Mouse (Mus musculus): ENCODE measurements around the gene Has3. TPM values are rescaled to one million over a fixed set of nuclear protein-coding genes. Genes with fewer than 3 reads are reported as not detected.
"Not testable (repeated sequence)": the region's sequence is repeated elsewhere in the genome, so short reads cannot be mapped to it uniquely, and the experiment has no call there.

The Has3 gene
- polyA plus RNA-seq, 1 experiment from 2014 or later: 0.28 TPM

GRCm38 (mm10) chr8:106872454-106873034 is 2.5 kb downstream of the Has3 start:
- 8% methylated on average over 8 of the region's 8 CpGs for WGBS
- Histone ChIP-seq H3K36me3 (ENCODE audit: control insufficient read depth, insufficient read depth, low read length) (no peaks in the 10 kb centered on the region), H3K27me3 (ENCODE audit: control insufficient read depth, insufficient read depth, low read length) (peaks cover 37% of the 10 kb centered on the region), H3K4me2 (ENCODE audit: low read depth) (peak overlapping the region; percentile 85), H3K4me1 (ENCODE audit: control insufficient read depth, insufficient read depth, low read length) (peaks cover 11% of the 10 kb centered on the region), H3K4me3 (ENCODE audit: low read depth, low read length) (peak overlapping the region; percentile 43; the same call in 1 of the 2 replicates), H3K9ac (ENCODE audit: low read length) (peak overlapping the region; percentile 45), H3K9me3 (ENCODE audit: control insufficient read depth, low read length) (no peaks in the 10 kb centered on the region), H3K27ac (ENCODE audit: low read depth, low read length) (no peak overlapping the region)
- ATAC-seq (ENCODE audit: insufficient read depth, low FRiP score, low TSS enrichment): no peak
- DNase-seq (ENCODE audit: low spot score): no peak

- no peak for ATAC-seq (ENCODE audit: insufficient read depth, low FRiP score, low TSS enrichment)
- H3K27me3 ChIP-seq (ENCODE audit: control insufficient read depth, insufficient read depth, low read length): no peaks in the 10 kb centered on the region
- H3K36me3 ChIP-seq (ENCODE audit: control insufficient read depth, insufficient read depth, low read length): peaks cover 17% of the 10 kb centered on the region
- H3K4me2 ChIP-seq (ENCODE audit: low read depth): no peak overlapping the region
- 94% methylated on average over 8 of the region's 8 CpGs for WGBS
- H3K9ac ChIP-seq (ENCODE audit: low read length): no peak overlapping the region
- no peak for DNase-seq (ENCODE audit: low spot score)
- no peaks in the 10 kb centered on the region for H3K4me1 ChIP-seq (ENCODE audit: control insufficient read depth, insufficient read depth, low read length)
- H3K9me3 ChIP-seq (ENCODE audit: control insufficient read depth, low read length): no peaks in the 10 kb centered on the region
- H3K27ac ChIP-seq (ENCODE audit: low read depth, low read length): no peak overlapping the region
- no peak overlapping the region for H3K4me3 ChIP-seq (ENCODE audit: low read depth, low read length)
These were observed 10.2 kb downstream of the Has3 start for GRCm38 (mm10) chr8:106880121-106880707.

DNA sequence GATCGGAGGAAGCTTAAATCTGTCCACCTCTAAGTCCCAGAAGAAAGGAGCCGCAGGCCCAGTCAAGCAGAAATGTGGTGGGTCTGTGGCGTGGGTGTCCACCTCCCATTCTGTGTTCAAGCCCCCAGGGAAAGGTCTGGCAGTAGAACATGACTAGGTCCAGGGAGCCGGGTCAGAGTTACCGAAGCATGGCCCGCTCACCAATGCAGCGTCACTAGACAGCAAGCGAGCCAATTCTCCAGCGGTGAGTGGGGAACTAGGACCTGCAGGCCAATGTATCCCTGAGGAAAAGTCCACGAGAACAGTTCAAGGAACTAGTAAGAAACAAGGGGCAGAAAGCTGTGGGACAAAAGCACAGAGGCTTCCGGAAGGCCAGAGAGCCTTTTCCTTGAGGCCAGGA is 14.1 kb downstream of the Has3 start:
- DNase-seq (ENCODE audit: low spot score); ATAC-seq (ENCODE audit: insufficient read depth, low FRiP score, low TSS enrichment); H3K4me3 ChIP-seq (ENCODE audit: low read depth, low read length); H3K4me2 ChIP-seq (ENCODE audit: low read depth); H3K27ac ChIP-seq (ENCODE audit: low read depth, low read length); H3K27me3 ChIP-seq (ENCODE audit: control insufficient read depth, insufficient read depth, low read length); H3K4me1 ChIP-seq (ENCODE audit: control insufficient read depth, insufficient read depth, low read length); H3K9me3 ChIP-seq (ENCODE audit: control insufficient read depth, low read length); H3K9ac ChIP-seq (ENCODE audit: low read length): not testable (repeated sequence)
- H3K36me3 ChIP-seq (ENCODE audit: control insufficient read depth, insufficient read depth, low read length): peaks cover 16% of the 10 kb centered on the region
- 95% methylated on average over 11 of the region's 11 CpGs for WGBS

- H3K36me3 ChIP-seq (ENCODE audit: control insufficient read depth, insufficient read depth, low read length): peaks cover 16% of the 10 kb centered on the region
- not testable (repeated sequence) for ATAC-seq (ENCODE audit: insufficient read depth, low FRiP score, low TSS enrichment); H3K27me3 ChIP-seq (ENCODE audit: control insufficient read depth, insufficient read depth, low read length); DNase-seq (ENCODE audit: low spot score); H3K27ac ChIP-seq (ENCODE audit: low read depth, low read length); H3K4me1 ChIP-seq (ENCODE audit: control insufficient read depth, insufficient read depth, low read length); H3K4me2 ChIP-seq (ENCODE audit: low read depth); H3K9me3 ChIP-seq (ENCODE audit: control insufficient read depth, low read length); H3K9ac ChIP-seq (ENCODE audit: low read length); H3K4me3 ChIP-seq (ENCODE audit: low read depth, low read length)
- 96% methylated on average over 4 of the region's 4 CpGs for WGBS
These were observed 14.9 kb downstream of the Has3 start for GRCm38 (mm10) chr8:106884826-106885400.

DNA sequence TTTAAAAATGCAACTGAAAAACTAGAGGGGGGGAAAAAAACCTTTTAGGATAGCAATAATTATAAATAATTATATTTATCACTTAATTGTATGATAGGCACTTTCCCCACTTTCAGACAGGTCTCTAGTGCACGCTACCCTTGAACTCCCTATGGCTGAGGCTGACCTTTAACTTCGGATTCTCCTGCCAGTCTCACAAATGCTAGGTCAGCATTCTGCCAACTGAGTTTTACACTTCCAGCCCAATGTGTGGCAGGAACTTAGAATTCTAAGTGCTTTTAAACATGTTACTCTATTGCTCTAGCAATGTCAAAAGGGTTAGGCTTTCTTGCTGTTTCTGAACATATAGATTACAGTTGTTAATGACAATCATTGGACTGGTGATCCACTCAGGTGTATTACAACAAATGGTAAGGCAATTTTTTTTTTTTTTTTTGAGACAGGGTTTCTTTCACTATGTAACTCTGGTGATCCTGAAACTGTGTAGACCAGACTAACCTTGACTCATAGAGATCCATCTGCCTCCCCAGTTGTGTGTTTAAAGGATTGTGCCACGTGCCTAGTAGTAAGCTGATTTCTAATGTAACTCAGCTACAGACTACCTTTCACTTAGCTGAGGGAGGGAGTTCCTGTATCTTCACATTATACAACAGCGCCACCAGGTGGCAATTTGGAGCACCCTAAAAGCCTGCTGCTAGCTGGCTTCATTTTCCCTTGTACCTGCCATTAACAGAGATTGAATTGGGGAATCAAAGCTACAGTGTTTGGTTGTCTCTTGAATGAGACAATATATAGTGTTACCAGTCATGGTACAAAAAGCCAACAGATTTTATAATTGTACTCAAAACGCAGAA is 17.5 kb downstream of the Has3 start:
- H3K4me3 ChIP-seq (ENCODE audit: low read depth, low read length): no peak overlapping the region
- ATAC-seq (ENCODE audit: insufficient read depth, low FRiP score, low TSS enrichment) (no peak), DNase-seq (ENCODE audit: low spot score) (peak; percentile 79)
- H3K9me3 ChIP-seq (ENCODE audit: control insufficient read depth, low read length): no peaks in the 10 kb centered on the region
- H3K4me2 ChIP-seq (ENCODE audit: low read depth): no peak overlapping the region
- H3K27ac ChIP-seq (ENCODE audit: low read depth, low read length): no peak overlapping the region
- no peaks in the 10 kb centered on the region for H3K27me3 ChIP-seq (ENCODE audit: control insufficient read depth, insufficient read depth, low read length)
- no peak overlapping the region for H3K9ac ChIP-seq (ENCODE audit: low read length)
- H3K36me3 ChIP-seq (ENCODE audit: control insufficient read depth, insufficient read depth, low read length): peaks cover 6% of the 10 kb centered on the region
- WGBS: 52% methylated on average over 5 of the region's 5 CpGs
- H3K4me1 ChIP-seq (ENCODE audit: control insufficient read depth, insufficient read depth, low read length): 0 out of 2 replicates have a peak, but pooled peaks cover 5% of the 10 kb centered on the region

DNA sequence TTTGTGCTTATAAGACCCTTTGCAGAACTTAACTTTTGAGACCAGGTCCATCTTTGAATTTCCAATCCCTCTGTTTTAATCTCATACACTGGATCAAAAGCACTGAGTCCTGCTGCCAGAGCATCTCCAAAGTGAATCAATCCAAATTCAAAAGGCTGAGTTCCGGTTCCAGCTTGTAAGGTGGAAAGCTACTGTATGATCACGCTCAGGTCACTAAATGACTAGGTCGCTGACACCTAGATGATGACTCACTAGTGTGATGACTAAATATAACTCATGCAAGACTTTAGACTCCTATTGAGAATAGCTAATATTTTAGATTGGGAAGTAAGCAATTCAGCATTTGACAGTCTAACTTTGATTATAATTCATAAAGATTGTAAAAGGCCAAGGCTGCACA is 18.8 kb downstream of the Has3 start:
- 91% methylated on average over 3 of the region's 3 CpGs for WGBS
- no peak overlapping the region for H3K27ac ChIP-seq (ENCODE audit: low read depth, low read length)
- H3K4me1 ChIP-seq (ENCODE audit: control insufficient read depth, insufficient read depth, low read length): 0 out of 2 replicates have a peak, but pooled peaks cover 5% of the 10 kb centered on the region
- ATAC-seq (ENCODE audit: insufficient read depth, low FRiP score, low TSS enrichment): no peak
- DNase-seq (ENCODE audit: low spot score): no peak
- no peak overlapping the region for H3K4me2 ChIP-seq (ENCODE audit: low read depth)
- H3K4me3 ChIP-seq (ENCODE audit: low read depth, low read length): no peak overlapping the region
- no peak overlapping the region for H3K9ac ChIP-seq (ENCODE audit: low read length)
- peaks cover 4% of the 10 kb centered on the region for H3K36me3 ChIP-seq (ENCODE audit: control insufficient read depth, insufficient read depth, low read length)
- no peaks in the 10 kb centered on the region for H3K9me3 ChIP-seq (ENCODE audit: control insufficient read depth, low read length)
- H3K27me3 ChIP-seq (ENCODE audit: control insufficient read depth, insufficient read depth, low read length): no peaks in the 10 kb centered on the region

DNA sequence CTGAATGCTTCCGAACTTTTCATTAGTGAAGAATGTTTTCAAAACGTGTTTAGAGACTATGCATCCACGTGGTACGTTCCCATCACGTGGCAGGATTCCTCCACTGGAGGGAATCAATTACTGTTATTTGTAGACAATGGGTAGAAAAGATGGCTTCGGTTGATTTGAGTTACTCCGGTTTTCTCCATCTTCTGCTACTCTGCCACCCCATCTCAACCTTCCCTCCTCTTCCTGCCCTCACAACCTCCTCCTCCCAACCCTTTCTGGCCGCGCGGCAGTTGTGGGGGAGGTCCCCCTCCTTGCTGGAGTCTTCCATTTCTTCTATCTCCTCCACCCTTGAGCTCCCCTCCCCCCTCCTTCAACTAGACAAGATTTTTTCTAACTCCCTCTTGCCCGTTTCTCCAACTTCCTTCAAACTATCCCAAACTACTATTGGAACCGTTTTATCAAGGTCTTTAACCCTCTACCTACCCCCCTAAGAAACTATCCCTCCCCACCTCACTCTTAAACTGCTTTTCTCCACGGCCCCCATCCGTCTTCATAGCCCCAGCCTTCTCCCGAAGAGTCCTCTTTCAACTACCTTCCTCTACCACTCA is 22.3 kb downstream of the Has3 start:
- no peaks in the 10 kb centered on the region for H3K9me3 ChIP-seq (ENCODE audit: control insufficient read depth, low read length)
- H3K27ac ChIP-seq (ENCODE audit: low read depth, low read length): peak overlapping the region; percentile 94
- H3K4me2 ChIP-seq (ENCODE audit: low read depth): peak overlapping the region; percentile 51
- no peaks in the 10 kb centered on the region for H3K27me3 ChIP-seq (ENCODE audit: control insufficient read depth, insufficient read depth, low read length)
- DNase-seq (ENCODE audit: low spot score): peak; percentile 51
- peak overlapping the region; percentile 96 for H3K4me3 ChIP-seq (ENCODE audit: low read depth, low read length)
- ATAC-seq (ENCODE audit: insufficient read depth, low FRiP score, low TSS enrichment): no peak; the same call in 1 of the 2 replicates
- H3K4me1 ChIP-seq (ENCODE audit: control insufficient read depth, insufficient read depth, low read length): 0 out of 2 replicates have a peak, but pooled peaks cover 5% of the 10 kb centered on the region
- peak overlapping the region; percentile 98 for H3K9ac ChIP-seq (ENCODE audit: low read length)
- H3K36me3 ChIP-seq (ENCODE audit: control insufficient read depth, insufficient read depth, low read length): no peaks in the 10 kb centered on the region; the same call in 1 of the 2 replicates
- WGBS: 1% methylated on average over 15 of the region's 15 CpGs

DNA sequence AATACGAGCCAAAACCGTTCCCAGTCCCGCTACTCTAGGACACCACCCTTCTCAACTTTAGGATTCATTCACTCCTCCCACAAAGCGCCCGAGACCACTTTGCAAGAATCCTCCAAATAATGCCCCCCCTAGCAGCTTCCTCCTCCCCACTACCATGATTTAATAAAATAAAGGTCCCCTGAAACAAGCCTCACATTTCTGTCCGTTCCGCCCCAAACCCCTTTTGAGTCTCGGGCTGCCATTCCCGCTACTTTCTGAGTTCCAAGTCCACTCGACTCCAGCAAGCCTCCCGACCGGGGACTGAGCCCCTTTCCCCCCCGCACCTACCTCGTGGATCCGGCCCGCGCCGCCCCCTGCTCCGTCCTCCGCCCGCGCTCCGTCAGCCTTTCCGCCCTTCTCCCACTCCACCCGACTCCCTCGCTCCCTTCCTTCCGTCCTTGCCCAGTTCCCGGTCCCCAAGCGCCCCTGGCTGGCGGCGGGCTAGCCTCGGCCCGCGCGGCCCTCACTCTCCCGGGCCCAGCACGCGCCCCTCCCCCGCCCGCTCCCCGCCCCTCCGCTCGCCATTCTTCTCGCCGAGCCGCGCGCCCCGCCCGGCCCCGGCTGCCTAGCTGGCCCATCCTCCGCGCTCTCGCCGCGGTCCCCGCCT is 22.9 kb downstream of the Has3 start:
- ATAC-seq (ENCODE audit: insufficient read depth, low FRiP score, low TSS enrichment): peak; percentile 76
- peak overlapping the region; percentile 94 for H3K27ac ChIP-seq (ENCODE audit: low read depth, low read length)
- no peaks in the 10 kb centered on the region for H3K9me3 ChIP-seq (ENCODE audit: control insufficient read depth, low read length)
- H3K9ac ChIP-seq (ENCODE audit: low read length): peak overlapping the region; percentile 98
- peak; percentile 69 for DNase-seq (ENCODE audit: low spot score)
- H3K27me3 ChIP-seq (ENCODE audit: control insufficient read depth, insufficient read depth, low read length): no peaks in the 10 kb centered on the region
- H3K4me1 ChIP-seq (ENCODE audit: control insufficient read depth, insufficient read depth, low read length): 0 out of 2 replicates have a peak, but pooled peaks cover 5% of the 10 kb centered on the region
- H3K4me2 ChIP-seq (ENCODE audit: low read depth): peak overlapping the region; percentile 51
- peak overlapping the region; percentile 96 for H3K4me3 ChIP-seq (ENCODE audit: low read depth, low read length)
- H3K36me3 ChIP-seq (ENCODE audit: control insufficient read depth, insufficient read depth, low read length): no peaks in the 10 kb centered on the region; the same call in 1 of the 2 replicates
- under 1% methylated on average over 39 of the region's 57 CpGs for WGBS
